Mouse (Mus musculus) cerebellum, adult 11-12 months (tissue): ENCODE measurements at regions not wholly inside any gene's neighbourhood (a gene's known extent, or its start where the extent isn't known, plus 50 kb on each side); places are given as distances from the start of the nearest gene placed in this dataset.

Experiments used
- DNase-seq: peaks from one replicate; pipeline ENCODE4 v3.0.0; 2022

- DNase-seq = no peak
Observed at GRCm38 (mm10) chr3:56397851-56398496, 214.5 kb upstream of the Nbea start.

DNA sequence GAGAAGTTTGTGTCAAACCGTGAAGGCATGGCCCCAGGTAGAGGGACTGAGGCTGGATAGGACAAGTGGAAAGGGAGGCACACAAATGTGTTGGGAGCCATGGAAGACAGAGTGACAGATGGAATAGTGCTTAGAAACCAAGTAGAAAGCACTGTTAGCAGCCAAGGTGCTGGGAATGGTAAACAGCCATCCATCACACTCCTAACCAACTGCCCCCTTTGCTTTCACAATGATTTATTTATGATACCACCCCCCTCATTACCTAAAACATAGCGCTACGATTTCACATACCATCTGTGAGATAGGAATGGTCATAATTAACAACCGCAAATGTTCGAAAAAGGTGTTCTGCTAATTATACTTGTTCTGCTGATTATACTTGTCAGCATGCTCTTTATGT is 209.6 kb upstream of the Nbea start:
- DNase-seq = no peak

- no peak for DNase-seq
Observed at GRCm38 (mm10) chr3:56380316-56380715, 196.8 kb upstream of the Nbea start.

DNA sequence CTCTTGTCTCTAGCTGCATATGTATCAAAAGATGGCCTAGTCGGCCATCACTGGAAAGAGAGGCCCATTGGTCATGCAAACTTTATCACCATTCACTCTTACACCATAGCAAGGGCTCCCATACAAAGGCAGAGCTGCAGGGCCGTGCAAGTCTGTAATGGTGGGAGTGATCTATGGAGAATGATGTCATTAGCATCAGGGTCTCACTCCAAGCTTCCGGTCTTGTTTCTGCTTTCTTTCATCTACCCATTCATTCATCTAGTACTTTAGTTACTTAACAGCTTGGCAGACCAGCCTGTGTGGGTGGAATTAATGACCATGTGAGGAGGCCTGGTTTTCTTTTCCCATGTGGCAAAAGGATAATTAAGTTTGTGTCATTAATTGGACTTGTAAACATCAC is 196.0 kb upstream of the Nbea start:
- DNase-seq = no peak

- no peak for DNase-seq
Observed at GRCm38 (mm10) chr3:56362543-56362942, 179.0 kb upstream of the Nbea start.

DNA sequence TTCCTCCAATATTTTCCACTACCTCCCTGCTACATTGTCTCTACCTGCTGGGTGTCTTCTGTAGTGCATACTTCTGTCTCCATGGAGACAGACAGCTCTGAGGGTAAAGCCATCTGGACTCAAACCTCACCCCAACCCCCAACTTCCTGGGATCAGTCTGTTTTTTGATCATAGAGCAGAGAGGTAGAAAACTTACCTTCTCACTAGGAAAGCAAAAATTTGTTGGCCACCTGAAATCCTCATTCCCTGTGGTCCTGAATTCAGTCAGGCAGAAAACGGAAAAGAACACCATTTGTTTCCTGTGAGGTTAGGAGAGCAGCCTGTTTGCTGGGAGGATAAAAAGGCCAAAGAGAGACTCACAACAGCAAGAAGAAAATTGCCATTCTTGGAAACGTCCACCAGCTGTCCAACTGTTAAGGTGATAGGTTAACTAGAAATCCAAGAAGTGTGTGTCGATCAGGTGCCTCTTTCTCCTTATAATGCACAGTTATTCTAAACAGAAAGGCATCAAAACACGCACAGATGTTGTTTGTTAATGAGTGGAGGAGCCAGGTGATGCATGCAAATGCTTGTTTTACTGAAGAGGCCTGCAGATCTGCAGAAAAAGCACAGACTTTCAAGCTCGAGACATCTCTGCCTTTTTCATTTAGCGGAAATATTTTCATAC is 173.7 kb upstream of the Nbea start:
- DNase-seq = peak; percentile 51

GRCm38 (mm10) chr3:56356163-56356882 is 172.8 kb upstream of the Nbea start:
- DNase-seq = no peak
